ENCODE assay signal across 28 mouse cellular contexts in the genomic region with DNA sequence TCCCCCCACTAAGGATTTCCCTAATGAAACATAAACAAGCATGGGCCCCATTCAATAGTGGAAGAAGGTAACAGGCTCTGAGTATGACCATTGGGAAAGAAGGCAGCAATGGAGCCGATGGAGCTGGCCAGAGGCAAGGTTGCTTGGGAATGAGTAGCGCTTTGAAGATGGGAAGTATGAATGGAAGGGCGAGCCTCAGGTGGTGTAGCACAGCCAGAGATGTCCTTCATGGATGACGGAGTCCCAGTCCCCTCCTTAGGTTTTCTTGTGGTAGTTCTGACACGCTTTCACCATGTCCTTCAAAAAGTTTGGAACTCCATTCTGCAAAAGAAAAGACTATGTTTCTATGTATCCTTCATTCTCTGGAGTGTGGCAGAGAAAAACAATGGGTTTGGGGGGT. TPM values are rescaled to one million over a fixed set of nuclear protein-coding genes. Genes with fewer than 3 reads are reported as not detected.
"Had no signal": no experiment of that assay in that cellular context is flagged by ENCODE, and none has a peak within 500 bp of the region (broad histone marks: within the 10 kb centered on the region; RNA-seq: fewer than 3 reads in every experiment).

No protein-coding gene starts in this region.

- H3K27ac ChIP-seq: gastrocnemius, adult 2 months; heart, embryonic 13.5 days; heart, embryonic 15.5 days; hindbrain, embryonic 10.5 days; hindbrain, embryonic 12.5 days; hindbrain, embryonic 14.5 days; intestine, embryonic 15.5 days; kidney, embryonic 15.5 days; kidney, postnatal 0 days; limb, embryonic 13.5 days; limb, embryonic 15.5 days; liver, embryonic 12.5 days; liver, embryonic 14.5 days had no signal

- H3K36me3 ChIP-seq: heart, embryonic 15.5 days; hindbrain, embryonic 10.5 days; hindbrain, embryonic 12.5 days; intestine, embryonic 15.5 days; limb, embryonic 13.5 days; limb, embryonic 15.5 days had no signal

- ATAC-seq: hindbrain, embryonic 16.5 days; inflammation-experienced regulatory T-cells, adult 6 months; intestine, embryonic 15.5 days; liver, embryonic 12.5 days had no signal

- H3K9ac ChIP-seq: heart, embryonic 13.5 days; heart, embryonic 15.5 days; hindbrain, embryonic 12.5 days; hindbrain, embryonic 14.5 days; intestine, embryonic 15.5 days; kidney, embryonic 15.5 days; limb, embryonic 13.5 days; limb, embryonic 15.5 days; liver, embryonic 12.5 days; liver, embryonic 14.5 days had no signal

- H3K4me2 ChIP-seq: heart, embryonic 11.5 days; heart, embryonic 13.5 days; heart, embryonic 15.5 days; hindbrain, embryonic 12.5 days; hindbrain, embryonic 14.5 days; intestine, embryonic 15.5 days; kidney, embryonic 15.5 days; limb, embryonic 13.5 days; limb, embryonic 15.5 days; liver, embryonic 12.5 days had no signal

- H3K27me3 ChIP-seq: heart, embryonic 13.5 days; heart, embryonic 15.5 days; hindbrain, embryonic 12.5 days; intestine, embryonic 15.5 days; kidney, embryonic 15.5 days; limb, embryonic 13.5 days; limb, embryonic 15.5 days; liver, embryonic 12.5 days had no signal

- H3K9me3 ChIP-seq: heart, embryonic 13.5 days; heart, embryonic 15.5 days; hindbrain, embryonic 10.5 days; hindbrain, embryonic 12.5 days; intestine, embryonic 15.5 days; kidney, embryonic 15.5 days; limb, embryonic 13.5 days; limb, embryonic 15.5 days; liver, embryonic 12.5 days had no signal

- DNase-seq: gastrocnemius, adult 2 months; gastrocnemius, postnatal 10 days; gastrocnemius, postnatal 25 days; heart, postnatal 4 days; kidney, adult 11 months; kidney, adult 2 months; kidney, adult 9 months; kidney, postnatal 14 days; kidney, postnatal 36 days; layer of hippocampus, adult 9-11 months; layer of hippocampus, postnatal 36 days; left cerebral cortex, postnatal 4 days had no signal

- H3K4me3 ChIP-seq: gastrocnemius, adult 2 months; heart, embryonic 13.5 days; heart, embryonic 15.5 days; hindbrain, embryonic 10.5 days; hindbrain, embryonic 12.5 days; intestine, embryonic 15.5 days; kidney, embryonic 15.5 days; limb, embryonic 13.5 days; limb, embryonic 15.5 days; liver, embryonic 12.5 days had no signal

- H3K4me1 ChIP-seq: heart, embryonic 15.5 days; intestine, embryonic 15.5 days; limb, embryonic 13.5 days; limb, embryonic 15.5 days; liver, embryonic 12.5 days had no signal

RNA-seq across cellular contexts. Expression of gene Tmem100, which starts 45.7 kb away (rescaled TPM):
- polyA plus RNA-seq: inflammation-experienced regulatory T-cells, adult 6 months; liver, adult 2 months had no signal
